Mouse (Mus musculus): Measurements from ENCODE around the gene Nfib.

The Nfib gene

DNA sequence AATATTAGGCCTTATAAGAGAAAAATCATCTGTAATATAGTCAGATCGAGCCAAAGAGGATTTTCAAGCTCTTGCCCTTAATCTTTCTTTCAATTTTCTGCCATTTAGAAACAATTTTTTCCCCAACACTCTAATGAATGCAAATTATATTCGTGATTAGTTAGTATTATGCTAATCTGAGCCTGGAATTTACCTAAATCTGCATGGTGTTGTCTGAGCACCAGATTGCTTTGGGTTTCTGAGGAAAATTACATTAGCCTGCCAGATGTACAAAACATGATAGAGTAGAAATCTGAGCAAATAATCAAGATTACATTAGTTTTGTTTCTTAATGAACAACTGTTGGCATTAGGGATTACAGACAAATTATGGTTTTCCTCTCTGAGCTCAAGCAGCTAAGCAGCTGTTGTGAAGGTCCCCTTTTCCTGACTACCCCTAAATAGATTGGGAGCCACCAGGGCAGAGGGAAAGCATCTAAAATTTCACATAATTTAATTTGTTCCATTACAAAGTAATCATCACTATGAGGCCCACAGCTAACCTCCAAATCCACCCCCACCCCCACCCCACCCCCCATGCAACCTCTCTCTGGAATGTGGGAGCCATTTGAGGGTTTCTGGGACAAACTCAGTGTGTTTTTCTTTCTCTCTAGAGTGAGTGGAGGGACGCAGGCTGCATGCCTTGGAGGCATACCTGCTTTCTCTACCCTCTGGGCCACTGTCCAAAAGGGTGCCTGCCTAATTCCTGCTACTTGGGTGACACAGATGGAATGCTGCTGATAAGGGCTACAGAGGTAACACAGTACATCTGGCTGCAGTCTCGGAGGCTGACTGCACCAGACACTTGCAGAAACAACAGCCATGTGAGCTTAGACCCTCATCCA lies 14.2 kb downstream of the Nfib start:
- DNase-seq (ENCODE audit: extremely low spot score, low read depth, low spot score): no peak

GRCm38 (mm10) chr4:82690267-82690666 lies 15.3 kb downstream of the Nfib start:
- DNase-seq (ENCODE audit: extremely low spot score, low read depth, low spot score): no peak

DNA sequence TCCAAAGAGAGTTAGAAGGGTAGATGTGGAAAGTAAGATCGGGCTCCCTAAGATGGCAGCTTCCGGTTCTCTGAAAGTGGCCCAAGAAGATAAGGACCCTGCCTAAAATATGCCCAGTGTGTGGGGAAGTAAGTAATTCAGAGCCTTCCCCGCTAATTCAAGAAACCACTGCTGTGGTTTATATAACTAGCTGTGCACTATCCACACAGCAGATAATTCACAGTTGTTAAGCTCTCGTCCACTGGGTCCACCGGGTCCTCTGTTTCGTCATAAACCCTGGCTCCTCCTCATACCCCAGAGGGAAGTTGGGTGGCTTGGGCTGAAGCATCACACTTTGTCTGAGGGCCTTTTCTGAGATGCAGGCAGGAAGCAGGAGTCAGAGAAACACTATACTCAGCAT lies 19.5 kb downstream of the Nfib start:
- no peak for DNase-seq (ENCODE audit: extremely low spot score, low read depth, low spot score)

GRCm38 (mm10) chr4:82684088-82684715 lies 21.3 kb downstream of the Nfib start:
- no peak for DNase-seq (ENCODE audit: extremely low spot score, low read depth, low spot score)

DNA sequence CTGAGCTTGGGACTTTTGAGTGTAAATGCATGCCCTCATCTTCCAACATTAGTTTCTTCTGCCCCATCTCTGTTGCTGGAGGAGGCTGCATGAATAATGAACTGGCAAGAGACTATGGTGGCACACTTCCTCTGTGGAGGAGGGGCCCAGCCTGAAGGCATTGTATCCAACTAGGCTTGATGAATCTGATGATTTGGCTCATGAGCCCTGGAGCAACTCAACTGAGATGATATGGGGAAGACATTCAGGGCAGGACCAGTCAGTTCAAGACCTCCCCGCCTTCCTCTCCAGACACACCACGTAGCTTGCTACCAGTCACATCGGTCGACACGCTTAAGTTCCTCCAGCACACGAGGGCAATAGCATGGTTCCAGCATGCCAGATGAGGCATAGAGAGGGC lies 22.0 kb downstream of the Nfib start:
- no peak for DNase-seq (ENCODE audit: extremely low spot score, low read depth, low spot score)

DNA sequence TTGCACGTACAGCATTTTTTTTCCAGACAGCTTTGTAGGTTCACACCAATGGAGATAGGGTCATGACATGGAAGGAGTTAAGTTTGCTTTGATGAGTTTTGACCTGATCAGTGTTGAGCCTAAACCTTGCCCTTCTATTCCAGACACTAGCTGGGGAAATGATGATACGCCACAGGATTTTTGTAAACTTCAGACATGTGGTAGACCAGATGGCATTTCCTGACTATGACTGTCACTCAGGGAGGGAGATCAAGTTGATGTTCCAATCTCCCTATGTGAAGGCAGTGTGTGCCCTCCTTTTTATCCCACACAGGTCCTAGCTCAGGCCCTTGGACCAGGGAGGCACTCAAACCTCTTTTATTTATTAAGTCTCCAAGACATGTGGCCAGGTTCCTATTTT lies 29.4 kb downstream of the Nfib start:
- no peak for DNase-seq (ENCODE audit: extremely low spot score, low read depth, low spot score)

DNA sequence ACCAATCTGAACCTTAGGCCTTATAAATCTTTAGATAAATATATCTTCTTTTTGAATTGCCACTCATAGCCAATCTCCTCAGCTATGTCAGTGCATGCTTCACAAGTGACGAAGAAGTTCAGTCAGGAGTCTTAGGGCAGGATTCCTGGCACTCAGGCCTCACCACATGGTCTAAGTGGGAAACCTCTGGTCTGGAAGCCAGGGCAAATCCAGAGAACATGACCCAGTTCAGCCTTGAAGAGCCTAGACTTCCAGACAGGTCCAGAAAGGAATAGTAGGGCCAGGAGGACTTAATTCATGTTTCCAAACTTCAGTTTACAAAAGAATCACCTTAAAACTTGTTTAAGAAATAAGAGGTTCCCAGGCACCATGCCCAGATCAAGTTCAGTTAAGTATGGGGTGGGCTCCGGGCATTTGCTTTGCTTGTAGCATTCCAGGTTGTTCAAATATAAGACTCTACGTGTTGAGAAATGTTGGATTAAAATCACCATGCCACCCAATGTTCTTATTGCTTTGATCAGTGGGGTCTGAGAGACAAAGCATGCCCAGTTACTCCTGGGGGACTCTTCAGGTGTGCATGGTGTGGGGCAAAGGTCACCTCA lies 38.2 kb downstream of the Nfib start:
- DNase-seq (ENCODE audit: extremely low spot score, low read depth, low spot score): no peak

- no peak for DNase-seq (ENCODE audit: extremely low spot score, low read depth, low spot score)
Observed at GRCm38 (mm10) chr4:82664436-82664835, 41.1 kb downstream of the Nfib start.

GRCm38 (mm10) chr4:82663749-82664381 lies 41.7 kb downstream of the Nfib start:
- DNase-seq (ENCODE audit: extremely low spot score, low read depth, low spot score): no peak

- DNase-seq (ENCODE audit: extremely low spot score, low read depth, low spot score): no peak
Observed at GRCm38 (mm10) chr4:82662626-82663025, 42.9 kb downstream of the Nfib start.

- DNase-seq (ENCODE audit: extremely low spot score, low read depth, low spot score): no peak
Observed at GRCm38 (mm10) chr4:82662222-82662621, 43.3 kb downstream of the Nfib start.

GRCm38 (mm10) chr4:82661215-82661614 lies 44.3 kb downstream of the Nfib start:
- no peak for DNase-seq (ENCODE audit: extremely low spot score, low read depth, low spot score)

DNA sequence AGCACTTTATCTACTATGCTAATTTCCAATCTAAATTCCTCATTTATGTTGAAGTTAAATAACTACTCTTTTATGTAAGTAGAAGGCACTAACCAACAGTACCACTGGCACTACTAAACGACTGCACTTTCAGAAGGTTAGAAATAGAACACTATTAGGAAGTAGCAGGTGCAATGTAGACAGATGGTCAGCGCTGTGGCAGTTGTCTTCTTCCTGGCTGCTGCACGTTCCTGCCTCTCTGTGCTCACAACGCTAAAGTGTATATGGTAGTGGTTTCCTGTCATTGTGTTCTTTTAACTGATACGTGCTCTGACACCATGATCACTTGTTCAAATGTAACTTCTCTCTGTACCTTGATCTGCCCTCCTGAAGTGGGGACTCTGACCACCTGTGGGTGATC lies 59.9 kb downstream of the Nfib start:
- no peak for DNase-seq (ENCODE audit: extremely low spot score, low read depth, low spot score)

GRCm38 (mm10) chr4:82644797-82645196 lies 60.8 kb downstream of the Nfib start:
- no peak for DNase-seq (ENCODE audit: extremely low spot score, low read depth, low spot score)

DNA sequence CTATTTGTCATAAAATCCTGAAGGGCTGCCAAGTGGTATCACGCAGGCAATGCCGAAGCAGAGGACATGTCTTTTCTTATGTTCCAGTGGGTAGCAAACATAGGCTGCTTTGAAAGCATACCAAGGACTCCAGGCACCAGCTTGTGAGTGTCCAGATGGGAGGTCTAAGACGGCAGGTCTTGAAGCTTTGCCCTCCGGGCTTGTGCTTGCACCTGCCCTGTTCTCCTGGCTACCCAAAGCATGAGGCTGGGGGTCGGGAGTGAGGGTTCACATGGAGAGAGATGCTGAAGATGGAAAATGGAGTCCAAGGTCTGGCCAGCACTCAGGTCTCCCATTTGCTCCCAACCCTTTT lies 61.8 kb downstream of the Nfib start:
- no peak for DNase-seq (ENCODE audit: extremely low spot score, low read depth, low spot score)

GRCm38 (mm10) chr4:82643022-82643733 lies 62.4 kb downstream of the Nfib start:
- DNase-seq (ENCODE audit: extremely low spot score, low read depth, low spot score): no peak

DNA sequence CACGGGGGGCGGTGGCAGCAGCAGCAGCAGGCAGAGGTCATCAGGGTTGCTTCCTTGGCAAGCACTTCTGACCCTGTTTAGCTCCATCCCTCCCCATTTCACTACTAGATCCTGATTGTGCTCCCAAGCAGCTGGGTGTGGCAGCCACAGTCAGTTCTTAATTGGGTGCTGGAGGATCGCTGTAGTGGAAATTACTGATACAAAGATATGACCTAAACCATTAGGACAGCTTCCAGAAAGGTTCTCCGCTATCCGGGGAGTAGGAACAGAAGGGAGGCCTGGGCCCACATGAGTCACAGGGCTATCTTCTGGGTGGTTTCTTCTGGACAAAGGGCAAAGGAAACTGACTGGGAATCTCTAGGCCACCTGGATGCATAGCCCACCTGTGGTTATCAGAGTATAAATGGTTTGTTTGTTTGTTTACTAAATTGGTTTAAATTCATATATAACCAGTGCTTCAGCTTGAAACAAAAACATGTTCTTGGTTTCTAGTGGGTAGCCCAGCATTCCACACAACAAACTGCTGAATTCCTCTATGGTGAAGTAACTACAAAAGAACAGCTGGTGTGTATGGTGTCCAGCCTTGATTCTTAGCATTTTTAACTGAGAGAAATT lies 64.4 kb downstream of the Nfib start:
- DNase-seq (ENCODE audit: extremely low spot score, low read depth, low spot score): no peak

GRCm38 (mm10) chr4:82638251-82638650 lies 67.3 kb downstream of the Nfib start:
- DNase-seq (ENCODE audit: extremely low spot score, low read depth, low spot score): no peak

DNA sequence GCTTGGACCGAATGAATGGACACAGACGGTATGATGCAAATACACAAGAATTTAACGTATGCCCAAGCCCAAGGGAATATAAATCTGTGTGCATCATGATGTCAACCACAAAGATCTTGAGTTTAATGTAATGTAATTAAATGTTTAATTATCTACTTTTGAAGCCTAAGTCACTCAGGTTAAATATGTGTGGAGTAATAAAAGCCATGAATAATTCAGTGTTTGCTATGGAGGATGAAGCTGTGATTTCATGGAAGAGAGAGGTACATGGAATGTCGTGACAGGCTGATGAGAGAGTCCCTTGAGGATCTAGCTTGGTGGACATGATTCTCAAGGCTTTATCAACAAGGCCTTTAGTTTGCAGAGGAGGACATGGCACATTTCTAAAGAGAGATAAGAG lies 67.9 kb downstream of the Nfib start:
- no peak for DNase-seq (ENCODE audit: extremely low spot score, low read depth, low spot score)

DNA sequence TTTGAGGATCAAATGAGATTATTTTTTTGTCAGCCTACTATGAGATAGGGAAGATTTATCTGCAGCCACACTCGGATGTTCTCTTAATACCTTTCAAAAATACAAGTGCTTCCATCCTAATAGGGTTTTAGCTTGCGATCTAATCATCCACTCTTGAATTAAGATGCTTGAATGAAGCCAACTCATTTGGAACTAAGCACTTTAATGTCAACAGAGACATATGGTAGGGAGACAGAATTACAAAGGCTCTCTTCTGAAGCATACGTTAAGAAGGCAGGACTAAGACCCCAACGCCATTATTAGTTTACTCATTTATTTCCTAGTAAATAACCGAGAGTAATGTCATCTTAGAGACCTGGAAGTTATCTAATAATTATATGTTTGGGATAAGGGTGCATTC lies 68.9 kb downstream of the Nfib start:
- DNase-seq (ENCODE audit: extremely low spot score, low read depth, low spot score): no peak

DNA sequence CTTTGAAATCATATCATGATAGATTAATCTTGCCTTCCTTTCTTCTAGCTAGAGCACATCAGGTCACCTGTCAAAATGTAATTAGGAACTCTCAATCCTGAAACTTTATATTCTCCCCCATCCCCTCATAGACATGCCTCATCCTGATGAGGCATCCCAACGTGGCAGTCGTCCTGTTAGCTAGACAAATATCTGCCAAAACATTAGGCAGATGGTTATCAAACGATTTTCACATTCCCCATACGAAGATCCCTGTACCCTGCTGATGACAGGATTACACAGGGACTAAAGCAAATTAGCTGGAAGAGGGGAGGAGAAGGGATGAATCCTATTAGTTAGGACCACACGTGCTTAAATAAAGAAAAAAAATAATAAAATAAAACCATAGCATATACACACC lies 69.7 kb downstream of the Nfib start:
- DNase-seq (ENCODE audit: extremely low spot score, low read depth, low spot score): no peak

Data from hindlimb bud, embryonic 11.5 days (tissue).